8 mouse cellular contexts compared by ENCODE assay signal in the genomic region with DNA sequence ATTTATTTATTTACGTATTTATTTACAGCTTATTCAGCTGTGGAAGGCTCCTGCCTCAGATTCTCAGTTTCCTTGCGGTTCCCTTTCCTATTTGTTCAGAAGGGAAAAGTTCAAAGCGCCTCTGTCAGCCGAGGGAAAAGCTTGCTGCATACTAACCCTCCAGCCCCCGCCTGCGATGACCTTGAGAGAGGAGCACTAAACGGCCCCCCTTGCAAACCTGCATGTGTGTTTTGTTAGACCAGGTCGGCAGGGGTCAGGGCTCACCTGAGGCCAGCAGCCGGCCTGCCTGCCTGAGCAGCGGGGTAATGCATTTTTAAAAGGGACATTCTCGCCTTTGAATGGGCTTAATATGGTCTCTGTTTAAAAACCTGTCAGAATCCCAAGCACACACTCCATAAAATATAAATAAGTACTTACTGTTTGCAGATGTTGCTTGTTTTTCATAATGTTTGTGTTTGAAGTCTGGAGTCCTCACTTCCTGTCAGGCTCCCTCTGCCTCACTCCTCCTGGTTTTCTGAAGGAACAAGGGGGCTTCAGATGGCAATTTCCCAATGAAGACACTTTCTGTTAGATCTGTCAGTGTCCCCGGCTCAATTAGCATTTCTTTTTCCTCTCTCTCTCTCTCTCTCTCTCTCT.
A peak's percentile ranks its signal among the peaks of the same experiment; 100 is the strongest.
DNase-seq lines count a peak whose midpoint lies in the region; ATAC-seq and TF ChIP-seq lines count a peak whose summit lies in the region.

No protein-coding gene starts in this region.

- TF ChIP-seq CTCF in intestine, postnatal 0 days (IDR thresholded peaks at IDR 0.05; ENCODE audit: low read depth): no peak
- TF ChIP-seq CTCF in layer of hippocampus, adult 2 months (conservative IDR thresholded peaks at IDR 0.05): no peak

- peak; percentile 21 for DNase-seq in retina, postnatal 1 day
- no peak for DNase-seq in retina, embryonic 14.5 days (ENCODE audit: low spot score)
- DNase-seq in MN1 (ENCODE audit: low spot score): no peak
- DNase-seq in layer of hippocampus, adult 2 months (ENCODE audit: low spot score in 2 of 2): no peak
- DNase-seq in urinary bladder, adult 2 months (ENCODE audit: low spot score): no peak

- 20% methylated on average over 12 of the region's 12 CpGs for WGBS in intestine, postnatal 0 days
- 14% methylated on average over 12 of the region's 12 CpGs for WGBS in liver, embryonic 16.5 days (ENCODE audit: insufficient replicate concordance)

- peak overlapping the region; percentile 27 for H3K4me3 ChIP-seq in intestine, postnatal 0 days (ENCODE audit: low read depth, low read length)
- H3K4me3 ChIP-seq in liver, embryonic 16.5 days (ENCODE audit: low read depth, low read length): peak overlapping the region; percentile 32
- H3K4me3 ChIP-seq in layer of hippocampus, adult 2 months: no peak overlapping the region

- no peaks in the 10 kb centered on the region for H3K9me3 ChIP-seq in intestine, postnatal 0 days (ENCODE audit: control insufficient read depth)
- no peaks in the 10 kb centered on the region for H3K9me3 ChIP-seq in liver, embryonic 16.5 days (replicated peaks; ENCODE audit: control insufficient read depth, low read length)

- peaks cover 29% of the 10 kb centered on the region for H3K27me3 ChIP-seq in intestine, postnatal 0 days (replicated peaks; ENCODE audit: control insufficient read depth, insufficient read depth, low read length)
- H3K27me3 ChIP-seq in liver, embryonic 16.5 days (ENCODE audit: control insufficient read depth, insufficient read depth, low read depth, low read length): peaks cover 8% of the 10 kb centered on the region

- no peak overlapping the region for H3K9ac ChIP-seq in intestine, postnatal 0 days (ENCODE audit: low read depth, low read length)
- no peak overlapping the region for H3K9ac ChIP-seq in liver, embryonic 16.5 days (ENCODE audit: low read depth, low read length)

- peak overlapping the region; percentile 60 for H3K4me2 ChIP-seq in intestine, postnatal 0 days (replicated peaks; ENCODE audit: low read depth)
- peak overlapping the region; percentile 48 for H3K4me2 ChIP-seq in liver, embryonic 16.5 days (ENCODE audit: low read depth, low read length)

- no peaks in the 10 kb centered on the region for H3K36me3 ChIP-seq in intestine, postnatal 0 days (ENCODE audit: control insufficient read depth, insufficient read depth)
- no peaks in the 10 kb centered on the region for H3K36me3 ChIP-seq in liver, embryonic 16.5 days (ENCODE audit: control insufficient read depth, insufficient read depth)

- no peaks in the 10 kb centered on the region for H3K4me1 ChIP-seq in intestine, postnatal 0 days (replicated peaks; ENCODE audit: control insufficient read depth, insufficient read depth, low read length)
- H3K4me1 ChIP-seq in liver, embryonic 16.5 days (ENCODE audit: control insufficient read depth, low read depth, low read length): no peaks in the 10 kb centered on the region; the same call in 1 of the 2 replicates

- H3K27ac ChIP-seq in intestine, postnatal 0 days (ENCODE audit: low read depth, low read length): no peak overlapping the region
- no peak overlapping the region for H3K27ac ChIP-seq in liver, embryonic 16.5 days (ENCODE audit: low read length)
- H3K27ac ChIP-seq in layer of hippocampus, adult 2 months: no peak overlapping the region

- no peak for ATAC-seq in intestine, postnatal 0 days
- 0 out of 2 replicates have a peak, but pooled peaks have one; percentile 43 for ATAC-seq in liver, embryonic 16.5 days (ENCODE audit: low read depth)
- no peak for ATAC-seq in megakaryocyte progenitor cell, adult 5-6 weeks (replicated peaks; ENCODE audit: poor library complexity)
